Mouse (Mus musculus) left cerebral cortex, adult 18-20 months (tissue): ENCODE results near the gene Mepce. TPM values are rescaled to one million over a fixed set of nuclear protein-coding genes. Genes with fewer than 3 reads are reported as not detected.
A peak's percentile ranks its signal among the peaks of the same experiment; 100 is the strongest.

Experiments used
- DNase-seq, 2 experiments: peaks; one replicate each; pipeline ENCODE4 v3.0.0; 2021 to 2022; ENCODE audit warnings: low spot score in 2 of 2, mixed read lengths in 1 of 2
- total RNA-seq, 2 experiments: library from RNA; stranded (reverse); gene quantifications; 2 replicates each; pipeline ENCODE4 v1.2.3; 2021

Gene Mepce
- total RNA-seq, 2 experiments from 2014 or later: 39.1 to 50.2 TPM

- no peak for DNase-seq
Observed at GRCm38 (mm10) chr5:137744197-137744596, 43.3 kb downstream of the Mepce start.

- no peak for DNase-seq
Observed at GRCm38 (mm10) chr5:137742836-137743235, 44.6 kb downstream of the Mepce start.

- no peak for DNase-seq
Observed at GRCm38 (mm10) chr5:137742048-137742447, 45.4 kb downstream of the Mepce start.

GRCm38 (mm10) chr5:137741023-137741931, 46.2 kb downstream of the Mepce start, which contains the start of gene Nyap1:
Gene Nyap1, minus strand, starts transcription at chr5:137741607.
- peak; percentile 75 to 80 for DNase-seq

- DNase-seq: no peak
Observed at GRCm38 (mm10) chr5:137740506-137740905, 46.9 kb downstream of the Mepce start.

GRCm38 (mm10) chr5:137739471-137739870, 48.0 kb downstream of the Mepce start:
- DNase-seq: no peak

GRCm38 (mm10) chr5:137738516-137738915, 48.9 kb downstream of the Mepce start:
- no peak for DNase-seq

- DNase-seq: no peak
Observed at GRCm38 (mm10) chr5:137737400-137737940, 50.0 kb downstream of the Mepce start.

- peak; percentile 82 to 88 for DNase-seq
Observed at GRCm38 (mm10) chr5:137734289-137735061, 53.0 kb downstream of the Mepce start.

GRCm38 (mm10) chr5:137733638-137734288, 53.7 kb downstream of the Mepce start:
- no peak for DNase-seq

Other genes with a start within 250 kb of the Mepce start
- gene Actl6b, start 234.1 kb downstream of the Mepce start, total RNA-seq: 100 to 1,000 TPM; 112 to 115 TPM
- gene Tfr2, start 217.8 kb downstream of the Mepce start, total RNA-seq: 10 to 100 TPM; 12.8 to 13.2 TPM
- gene Mospd3, start 186.6 kb downstream of the Mepce start, total RNA-seq: 10 to 100 TPM; 23.0 to 24.6 TPM
- gene Pcolce, start 173.9 kb downstream of the Mepce start, total RNA-seq: 10 to 100 TPM; 12.6 to 15.2 TPM
- gene Fbxo24, start 158.7 kb downstream of the Mepce start, total RNA-seq: under 1 TPM; 0.21 to 0.45 TPM
- gene Lrch4, start 158.5 kb downstream of the Mepce start, total RNA-seq: 10 to 100 TPM; 13.8 to 14.3 TPM
- 10 to 100 TPM in 1 of 2 experiments, 1 to 10 TPM in 1; 9.7 to 10.1 TPM for gene Gm20605, start 158.5 kb downstream of the Mepce start, total RNA-seq
- 10 to 100 TPM in 1 of 2 experiments, 1 to 10 TPM in 1; 6.9 to 10.6 TPM for gene Sap25, start 146.3 kb downstream of the Mepce start, total RNA-seq
- gene Irs3, start 141.9 kb downstream of the Mepce start, total RNA-seq: under 1 TPM; 0.44 to 0.87 TPM
- 10 to 100 TPM; 46.9 to 48.9 TPM for gene Agfg2, start 102.9 kb downstream of the Mepce start, total RNA-seq
- 10 to 100 TPM; 80.1 to 82.0 TPM for gene Nyap1, start 46.0 kb downstream of the Mepce start, total RNA-seq
- gene Tsc22d4, start 41.9 kb downstream of the Mepce start, total RNA-seq: 100 to 1,000 TPM; 139 to 145 TPM
- gene Ppp1r35, start 8.8 kb downstream of the Mepce start, total RNA-seq: 10 to 100 TPM; 23.7 to 25.7 TPM
- gene Zcwpw1, start 143 bp upstream of the Mepce start, total RNA-seq: 1 to 10 TPM; 5.9 to 7.6 TPM
- gene Pilra, start 48.6 kb upstream of the Mepce start, total RNA-seq: under 1 TPM; 0.51 to 0.91 TPM
- gene Pilrb1, start 70.5 kb upstream of the Mepce start, total RNA-seq: not detected
- under 1 TPM in 1 of 2 experiments, not detected in 1; 0.19 TPM for gene Pilrb2, start 84.2 kb upstream of the Mepce start, total RNA-seq
- gene Cyp3a13, start 134.0 kb upstream of the Mepce start, total RNA-seq: under 1 TPM in 1 of 2 experiments, not detected in 1; 0.19 TPM
- 10 to 100 TPM; 13.0 to 15.0 TPM for gene Gjc3, start 175.4 kb upstream of the Mepce start, total RNA-seq
- gene Azgp1, start 193.9 kb upstream of the Mepce start, total RNA-seq: not detected
- gene Smok3a, start 233.6 kb upstream of the Mepce start, total RNA-seq: not detected
- gene Smok3b, start 233.8 kb upstream of the Mepce start, total RNA-seq: not detected